Mouse (Mus musculus) heart, postnatal 14 days (tissue): ENCODE results near the gene Ms4a4a. TPM values are rescaled to one million over a fixed set of nuclear protein-coding genes. Genes with fewer than 3 reads are reported as not detected.
A peak's percentile ranks its signal among the peaks of the same experiment; 100 is the strongest.

Source experiments
- DNase-seq, 2 experiments: peaks; one replicate each; pipeline ENCODE4 v3.0.0; 2021 to 2022
- intact Hi-C: fragments of 180-260 bp; cut with DNase I; formaldehyde crosslinking; loops from one replicate; pipeline ENCODE4 v1.15.1; 2025
- long read RNA-seq, 2 experiments: library from polyadenylated mRNA; stranded (forward); transcript quantifications; one replicate each; pipeline ENCODE4 v2.0.0; 2021
- total RNA-seq, 2 experiments: library from RNA; stranded (reverse); gene quantifications; 2 replicates each; pipeline ENCODE4 v1.2.3; 2021

Ms4a4a gene
- 10 to 100 TPM in 1 of 2 experiments, 1 to 10 TPM in 1; 7.6 to 10.7 TPM for total RNA-seq
- long read RNA-seq, experiment 1, partial matches to known transcripts, result 1 of 3 reads
- long read RNA-seq, experiment 1, other reads (novel, unspliced or antisense), result 1 of 3 reads
- long read RNA-seq, experiment 2, result 0 reads

- intact Hi-C loops, result no loop called here
- DNase-seq, result no peak
These were observed at the start of gene Ms4a4a for GRCm38 (mm10) chr19:11375273-11375672. TSS of gene Ms4a4a (plus strand) at chr19:11375523.

DNA sequence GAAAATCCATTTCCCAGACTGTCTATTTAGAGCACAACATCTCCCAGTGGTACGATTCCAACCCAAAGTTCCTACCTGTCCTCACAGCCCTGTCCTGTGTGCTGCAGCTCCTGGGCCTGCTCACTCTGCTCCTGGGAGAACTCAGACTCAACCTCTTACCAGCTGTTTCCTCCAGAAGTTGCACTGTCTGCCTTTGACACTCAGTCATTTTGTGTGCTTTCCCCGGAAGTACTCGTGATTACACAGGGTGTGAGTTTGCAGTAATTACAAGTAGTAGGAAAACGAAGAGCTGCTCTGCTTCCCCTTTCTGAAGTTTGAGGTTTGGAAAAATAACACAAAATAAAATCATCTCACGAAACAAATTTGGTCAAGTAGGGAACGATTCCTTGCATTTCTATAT, 39.4 kb upstream of the Ms4a4a start, which contains the start of gene Ms4a7:
Ms4a7 (minus strand) TSS at position 215 of the 400 bp plus-strand sequence.
- intact Hi-C loops, result no loop called here
- no peak for DNase-seq

DNA sequence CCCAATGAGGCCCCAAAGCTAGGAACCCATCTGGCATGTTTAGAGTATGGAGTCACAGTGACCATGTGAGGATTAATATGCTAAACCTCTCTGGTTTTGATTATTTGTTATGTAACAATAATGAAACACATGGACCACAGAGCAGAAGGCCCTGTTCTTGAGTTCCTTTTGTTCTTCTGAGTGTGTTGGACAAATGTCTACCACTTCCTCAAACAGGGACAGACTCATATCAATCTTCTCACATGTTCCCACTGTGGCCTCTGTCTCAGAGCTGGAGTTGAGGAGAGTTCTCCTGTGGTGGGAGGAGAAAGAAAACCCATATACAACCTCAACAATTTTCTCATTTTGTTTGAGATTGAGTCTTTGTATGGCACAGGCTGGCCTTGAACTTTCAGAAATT, 32.2 kb upstream of the Ms4a4a start:
- DNase-seq, result no peak
- intact Hi-C loops, result no loop called here

DNA sequence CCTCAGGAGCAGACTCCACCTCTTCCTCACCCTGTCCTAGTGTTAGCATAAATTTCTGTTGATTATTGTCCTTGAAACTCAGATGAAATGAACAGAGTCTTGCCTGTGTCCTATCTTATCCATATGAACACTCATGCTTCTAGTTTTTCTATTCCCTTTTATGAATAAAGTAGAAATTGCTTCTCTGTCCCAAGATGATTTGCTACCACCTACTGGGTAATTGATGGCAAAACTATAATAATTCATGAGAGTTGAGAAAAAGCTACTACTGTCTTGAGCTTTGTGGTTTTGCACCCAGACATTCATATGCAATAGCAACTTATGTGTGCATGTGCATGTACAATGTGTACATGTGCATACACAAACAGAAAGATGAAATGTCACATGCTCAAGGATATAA, 31.3 kb upstream of the Ms4a4a start:
- intact Hi-C loops, result no loop called here
- DNase-seq, result no peak

- intact Hi-C loops, result no loop called here
- DNase-seq, result peak; percentile 9 to 23
These were observed 25.4 kb upstream of the Ms4a4a start for GRCm38 (mm10) chr19:11349698-11350481.

- intact Hi-C loops, result no loop called here
- peak in 1 of 2 experiments; percentile 3 for DNase-seq
These were observed 23.4 kb upstream of the Ms4a4a start for GRCm38 (mm10) chr19:11351878-11352277.

GRCm38 (mm10) chr19:11355730-11356129, 19.6 kb upstream of the Ms4a4a start:
- DNase-seq, result no peak
- intact Hi-C loops, result no loop called here

DNA sequence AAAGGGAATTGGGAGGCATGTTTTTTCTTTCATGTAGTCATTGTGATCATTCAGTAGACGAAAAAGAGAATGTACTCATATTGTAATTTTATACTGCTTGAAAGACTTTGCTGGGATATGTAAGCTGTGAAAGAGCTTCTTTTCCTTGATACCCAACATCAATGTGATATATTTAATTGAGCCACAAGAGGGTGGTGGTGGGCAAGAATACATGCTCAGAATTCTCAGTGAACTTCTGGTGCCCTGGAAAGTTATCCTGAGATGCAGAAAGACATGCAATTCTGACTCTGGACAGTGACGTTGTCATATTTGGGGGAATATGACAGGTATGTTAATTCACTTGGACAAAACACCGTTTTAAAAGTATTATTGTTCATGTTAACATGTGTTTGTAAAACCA, 15.2 kb upstream of the Ms4a4a start:
- no peak for DNase-seq
- intact Hi-C loops, result loop anchor here (5.0 kb wide), 1 partner anchor 242 kb away; the partner anchor contains the start of gene Ms4a6d

DNA sequence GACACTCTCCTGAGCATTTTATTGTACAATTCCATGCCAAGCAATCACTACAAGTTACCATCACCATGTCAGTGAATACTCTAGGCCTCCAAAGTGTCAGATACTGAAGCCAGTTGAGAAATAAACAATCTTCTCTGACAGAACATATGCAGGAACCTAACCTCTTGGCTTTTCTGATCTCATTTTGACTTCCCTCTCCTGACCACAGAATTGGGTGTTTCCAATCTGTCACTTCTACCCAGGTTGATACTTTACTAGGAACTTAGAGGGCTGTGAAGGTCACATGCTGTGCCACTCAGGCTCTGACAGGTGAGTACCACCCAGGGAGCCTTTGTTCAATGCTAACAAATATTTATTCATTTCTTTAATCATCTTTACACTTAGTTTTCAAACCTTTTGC, 13.3 kb upstream of the Ms4a4a start:
- intact Hi-C loops, result loop anchor here (5.0 kb wide), 1 partner anchor 240 kb away; the partner anchor contains the start of gene Ms4a6d
- no peak for DNase-seq

DNA sequence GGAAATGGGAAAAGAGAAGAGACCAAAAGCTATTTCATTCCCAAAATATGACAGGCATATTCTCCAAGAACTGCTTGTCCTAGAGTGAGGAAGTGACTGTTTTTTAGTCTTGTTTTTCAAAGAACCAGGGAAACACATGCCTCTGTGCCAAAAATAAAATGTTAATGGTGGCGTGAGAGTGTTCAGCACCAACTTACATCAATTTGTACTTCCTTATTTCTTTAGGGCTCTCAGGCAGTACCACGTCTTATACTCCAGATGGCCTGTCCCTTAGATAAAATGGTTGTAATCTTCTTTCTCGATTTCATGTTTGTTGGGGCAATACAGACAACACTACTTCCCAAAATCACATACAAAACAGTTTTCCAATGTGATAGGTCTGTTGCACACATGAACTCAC, 7.0 kb upstream of the Ms4a4a start:
- DNase-seq, result no peak
- intact Hi-C loops, result no loop called here

- intact Hi-C loops, result no loop called here
These were observed 4.1 kb upstream of the Ms4a4a start for GRCm38 (mm10) chr19:11371181-11371580.

DNA sequence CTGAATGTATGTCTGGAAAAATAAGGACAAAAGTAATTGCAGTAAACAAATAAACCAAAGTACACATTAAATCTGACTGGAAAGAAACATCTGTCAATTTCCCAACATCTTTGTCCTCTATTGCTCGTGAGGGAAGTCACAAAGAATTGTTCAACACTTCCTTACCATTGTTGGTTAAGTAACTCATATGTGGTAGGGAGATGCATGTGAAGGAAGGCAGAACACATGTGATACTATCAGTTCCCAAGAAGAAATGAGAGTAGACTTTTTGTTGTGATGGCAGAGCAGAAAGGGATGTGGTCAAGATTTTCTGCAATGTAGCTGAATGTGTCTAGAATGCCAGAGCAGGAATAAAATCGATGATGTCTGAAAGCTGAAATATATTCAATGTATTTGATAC, 1.1 kb downstream of the Ms4a4a start:
- no peak for DNase-seq
- intact Hi-C loops, result no loop called here

More at GRCm38 (mm10) chr19:11371181-11371580, 4.1 kb upstream of the Ms4a4a start:
- no peak for DNase-seq

GRCm38 (mm10) chr19:11387109-11387508, 11.8 kb downstream of the Ms4a4a start:
- intact Hi-C loops, result no loop called here
- no peak for DNase-seq

- intact Hi-C loops, result no loop called here
- no peak for DNase-seq
These were observed 12.4 kb downstream of the Ms4a4a start for GRCm38 (mm10) chr19:11387685-11388084.

GRCm38 (mm10) chr19:11388949-11389348, 13.6 kb downstream of the Ms4a4a start:
- intact Hi-C loops, result no loop called here
- DNase-seq, result no peak

DNA sequence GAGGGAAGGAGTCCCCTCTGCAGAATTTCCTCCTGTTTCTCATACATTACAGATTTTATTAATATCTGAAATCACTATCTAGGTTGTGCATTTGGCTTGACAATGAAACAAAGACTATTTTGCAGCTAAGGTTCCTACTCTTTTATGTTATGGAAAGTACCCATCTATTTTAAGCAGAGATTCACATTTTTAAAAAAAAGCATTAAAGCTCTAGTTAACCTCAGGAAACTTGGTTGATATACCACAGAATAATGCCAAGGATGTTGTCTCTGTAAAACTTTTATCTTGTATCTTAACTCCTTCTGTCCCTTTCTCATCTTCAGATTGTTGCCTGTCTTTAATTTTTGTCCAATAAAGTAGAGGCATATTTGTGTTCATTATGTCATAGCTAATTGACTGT, 20.4 kb downstream of the Ms4a4a start:
- intact Hi-C loops, result no loop called here
- no peak for DNase-seq

GRCm38 (mm10) chr19:11404527-11404926, 29.2 kb downstream of the Ms4a4a start, which contains the start of gene Ms4a4c:
TSS of gene Ms4a4c (plus strand) at chr19:11404770.
- intact Hi-C loops, result no loop called here
- no peak for DNase-seq

GRCm38 (mm10) chr19:11407428-11407827, 32.1 kb downstream of the Ms4a4a start:
- DNase-seq, result no peak
- intact Hi-C loops, result no loop called here

- intact Hi-C loops, result no loop called here
- no peak for DNase-seq
These were observed 33.3 kb downstream of the Ms4a4a start for GRCm38 (mm10) chr19:11408591-11408990.

DNA sequence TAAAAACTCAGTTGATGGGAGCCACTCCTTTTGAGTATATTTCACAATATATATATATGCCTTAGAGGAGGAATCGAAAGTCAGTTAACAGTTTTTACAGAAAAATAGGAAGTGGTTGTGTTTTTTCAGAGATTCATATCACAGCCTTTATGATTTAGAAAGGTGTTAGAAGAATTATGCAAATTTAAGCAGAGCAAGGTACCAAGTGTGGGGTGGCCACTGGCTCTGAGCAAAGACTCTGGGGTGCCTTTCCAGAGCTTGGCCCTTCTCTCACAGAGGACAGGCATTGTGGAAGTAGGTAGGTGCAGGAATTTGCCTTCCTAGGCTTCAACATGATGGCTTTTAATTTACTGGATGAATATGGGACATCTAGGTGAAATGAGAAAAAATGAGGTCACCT, 36.3 kb downstream of the Ms4a4a start:
- intact Hi-C loops, result no loop called here
- no peak for DNase-seq

DNA sequence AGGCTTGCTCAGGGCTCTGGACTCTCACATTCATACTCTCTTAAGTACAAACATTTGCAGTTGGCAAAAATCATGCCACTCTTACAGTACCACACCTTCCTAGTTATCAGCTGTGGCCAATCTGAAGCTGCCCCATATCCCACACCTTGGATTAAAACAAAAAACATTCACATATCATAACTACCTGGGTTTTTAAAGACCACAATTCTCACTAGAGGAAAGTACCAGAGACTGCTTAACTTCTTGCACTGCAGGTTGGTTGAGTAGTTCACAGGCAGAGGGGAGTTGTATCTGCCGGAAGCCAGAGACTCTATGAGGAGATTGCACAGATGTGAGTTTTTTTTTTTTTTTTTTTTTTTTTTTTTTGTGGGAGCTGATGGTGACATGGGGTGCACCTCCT, 38.8 kb downstream of the Ms4a4a start:
- intact Hi-C loops, result no loop called here
- DNase-seq, result no peak

DNA sequence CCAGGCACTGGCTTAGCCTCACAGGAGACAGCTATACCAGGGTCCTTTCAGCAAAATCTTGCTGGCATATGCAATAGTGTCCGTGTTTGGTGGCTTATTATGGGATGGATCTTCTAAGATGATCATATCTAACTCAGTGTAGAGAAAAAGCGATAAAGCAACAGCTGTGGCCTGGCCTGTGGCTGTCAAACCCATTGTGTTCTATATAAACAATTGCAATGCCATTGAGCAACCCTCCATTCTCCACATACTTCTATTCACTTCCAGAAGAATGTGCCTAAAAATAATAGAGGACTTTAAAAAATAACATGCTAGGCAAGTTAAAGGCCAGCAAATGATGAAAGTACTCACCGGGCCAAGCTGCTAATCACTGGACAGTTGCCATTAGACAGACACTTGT, 40.3 kb downstream of the Ms4a4a start:
- intact Hi-C loops, result no loop called here
- no peak for DNase-seq
